Mouse (Mus musculus) stomach, embryonic 14.5 days (tissue): Measurements from ENCODE around the gene Ccdc155. TPM values are rescaled to one million over a fixed set of nuclear protein-coding genes. Genes with fewer than 3 reads are reported as not detected.
A peak's percentile ranks its signal among the peaks of the same experiment; 100 is the strongest.

Experiments
- ATAC-seq: fragments of 200-750 bp; cut with Nextera tagmentation; 2 replicates; pipeline ENCODE4 v1.8.0; 2017; ENCODE audit warnings: low read depth, moderate TSS enrichment; ENCODE audit not compliant: insufficient number of reproducible peaks, insufficient read depth, low FRiP score
- H3K27ac ChIP-seq: fragments of 300-500 bp; sonication (generic); 2 replicates; pipeline ENCODE4 v1.5.1; 2014; ENCODE audit warnings: mild to moderate bottlenecking, low read length, moderate library complexity, mixed read lengths
- H3K27me3 ChIP-seq: fragments of 300-500 bp; sonication (generic); 2 replicates; pipeline ENCODE4 v1.6.1; 2014; ENCODE audit warnings: low read length, control low read depth, mixed read lengths; ENCODE audit not compliant: control insufficient read depth, insufficient read depth
- H3K36me3 ChIP-seq: fragments of 300-500 bp; sonication (generic); 2 replicates; pipeline ENCODE4 v1.6.1; 2014; ENCODE audit warnings: mild to moderate bottlenecking, control low read depth, low read length, moderate library complexity, mixed read lengths; ENCODE audit not compliant: control insufficient read depth, insufficient read depth
- H3K4me1 ChIP-seq: fragments of 300-500 bp; sonication (generic); 2 replicates; pipeline ENCODE4 v1.6.1; 2014; ENCODE audit warnings: low read length, control low read depth, mixed read lengths; ENCODE audit not compliant: control insufficient read depth, insufficient read depth
- H3K4me2 ChIP-seq: fragments of 300-500 bp; sonication (generic); replicated peaks from 2 replicates; pipeline ENCODE4 v1.6.1; 2014; ENCODE audit warnings: low read depth, low read length, control low read depth
- H3K4me3 ChIP-seq: fragments of 300-500 bp; sonication (generic); 2 replicates; pipeline ENCODE4 v1.5.1; 2014; ENCODE audit warnings: low read depth, low read length, control low read depth
- H3K9ac ChIP-seq: fragments of 300-500 bp; sonication (generic); replicated peaks from 2 replicates; pipeline ENCODE4 v1.6.1; 2014; ENCODE audit warnings: low read depth, mild to moderate bottlenecking, control low read depth, low read length, moderate library complexity, mixed read lengths
- H3K9me3 ChIP-seq: fragments of 300-500 bp; sonication (generic); 2 replicates; pipeline ENCODE4 v1.6.1; 2016; ENCODE audit warnings: low read depth, low read length, control low read depth; ENCODE audit not compliant: control insufficient read depth
- WGBS: fragments of 180-500 bp; shearing (Covaris S2); extraction: QIAGEN DNeasy Blood & Tissue Kit; methylation state at CpG from one replicate; pipeline ENCODE4 v1.1.7; 2014; 5-methylcytosine and 5-hydroxymethylcytosine counted together
- polyA plus RNA-seq: library from polyadenylated mRNA; unstranded; fragments of >200 nt; fragmentation: Nextera tagmentation; extraction: Ambion mirVana; gene quantifications from 2 replicates; pipeline ENCODE4 v1.2.1, GENCODE M21; 2014

The Ccdc155 gene
- polyA plus RNA-seq, 1 experiment from 2014 or later = 0.22 TPM

- H3K27ac ChIP-seq = no peak overlapping the region
- no peak overlapping the region for H3K4me2 ChIP-seq
- ATAC-seq = no peak
- WGBS = 58% methylated on average over 7 of the region's 7 CpGs
- H3K4me3 ChIP-seq = no peak overlapping the region
- H3K9me3 ChIP-seq = peaks cover 13% of the 10 kb centered on the region
- no peak overlapping the region for H3K9ac ChIP-seq
- H3K36me3 ChIP-seq = no peaks in the 10 kb centered on the region
- H3K4me1 ChIP-seq = peaks cover 4% of the 10 kb centered on the region; the same call in 1 of the 2 replicates
- H3K27me3 ChIP-seq = peaks cover 53% of the 10 kb centered on the region
Measured at GRCm38 (mm10) chr7:45172974-45173373, 31.7 kb downstream of the Ccdc155 start.

GRCm38 (mm10) chr7:45169495-45169894 lies 35.2 kb downstream of the Ccdc155 start:
- no peak overlapping the region for H3K4me2 ChIP-seq
- no peaks in the 10 kb centered on the region for H3K36me3 ChIP-seq
- H3K4me3 ChIP-seq = no peak overlapping the region
- ATAC-seq = no peak
- no peaks in the 10 kb centered on the region for H3K4me1 ChIP-seq
- no peak overlapping the region for H3K27ac ChIP-seq
- no peak overlapping the region for H3K9ac ChIP-seq
- peaks cover 56% of the 10 kb centered on the region for H3K27me3 ChIP-seq
- H3K9me3 ChIP-seq = peaks cover 13% of the 10 kb centered on the region
- WGBS = 91% methylated on average over 3 of the region's 3 CpGs

DNA sequence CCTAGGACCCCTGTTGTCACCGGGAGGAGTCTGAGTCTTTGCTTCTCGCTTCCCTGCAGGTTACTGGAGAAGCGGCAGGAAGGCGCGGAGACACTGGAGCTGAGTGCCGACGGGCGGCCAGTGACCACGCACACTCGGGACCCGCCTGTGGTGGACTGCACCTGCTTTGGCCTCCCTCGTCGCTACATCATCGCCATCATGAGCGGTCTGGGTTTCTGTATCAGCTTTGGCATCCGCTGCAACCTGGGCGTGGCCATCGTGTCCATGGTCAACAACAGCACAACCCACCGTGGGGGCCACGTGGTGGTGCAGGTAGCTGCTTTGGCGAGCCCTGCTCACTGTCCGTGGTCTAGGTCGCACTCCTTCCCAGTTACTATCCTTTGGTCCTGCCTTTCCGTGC lies 36.0 kb downstream of the Ccdc155 start:
- Histone ChIP-seq H3K9ac (no peak overlapping the region), H3K27ac (no peak overlapping the region), H3K9me3 (peaks cover 13% of the 10 kb centered on the region), H3K4me3 (no peak overlapping the region), H3K4me2 (no peak overlapping the region), H3K36me3 (no peaks in the 10 kb centered on the region), H3K27me3 (peaks cover 60% of the 10 kb centered on the region), H3K4me1 (peaks cover 4% of the 10 kb centered on the region; the same call in 1 of the 2 replicates)
- no peak for ATAC-seq
- WGBS = 6% methylated on average over 24 of the region's 24 CpGs

DNA sequence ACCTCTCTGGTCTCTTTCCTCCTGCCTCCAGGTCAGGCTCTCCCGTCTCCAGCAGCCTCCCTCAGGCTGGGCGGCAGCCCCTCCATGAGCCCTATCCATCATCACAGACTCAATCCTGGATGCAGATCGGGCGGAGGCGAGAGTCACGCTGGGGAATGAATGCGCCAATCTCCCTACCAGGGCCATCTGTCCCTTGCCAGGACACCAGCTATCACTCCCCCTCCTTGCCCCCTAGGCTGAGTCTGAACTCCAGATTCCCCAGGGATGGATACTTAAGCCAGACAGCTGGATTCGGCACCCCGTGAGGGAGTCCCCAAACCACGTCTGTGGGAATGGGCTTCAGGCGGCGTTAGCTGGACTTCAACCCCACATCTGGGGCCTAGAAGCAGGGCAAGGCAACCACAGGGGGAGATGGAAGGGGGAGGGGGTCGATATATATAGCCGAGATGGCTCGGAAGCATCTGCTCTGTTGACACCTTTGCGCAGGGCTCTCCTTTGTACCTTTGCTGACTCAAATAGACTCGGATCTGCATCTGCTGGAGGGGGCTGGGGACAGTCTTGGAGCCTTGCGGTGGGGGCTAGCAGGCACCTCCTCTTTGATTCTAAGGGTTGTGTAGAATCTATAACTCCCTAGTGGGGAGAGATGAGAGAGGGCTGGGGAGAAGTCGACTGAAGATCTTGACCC lies 36.8 kb downstream of the Ccdc155 start:
- H3K27me3 ChIP-seq = peaks cover 62% of the 10 kb centered on the region
- H3K9ac ChIP-seq = no peak overlapping the region
- no peak overlapping the region for H3K4me3 ChIP-seq
- no peak for ATAC-seq
- H3K4me2 ChIP-seq = no peak overlapping the region
- no peak overlapping the region for H3K27ac ChIP-seq
- peaks cover 4% of the 10 kb centered on the region; the same call in 1 of the 2 replicates for H3K4me1 ChIP-seq
- H3K36me3 ChIP-seq = no peaks in the 10 kb centered on the region
- WGBS = 3% methylated on average over 19 of the region's 19 CpGs
- peaks cover 13% of the 10 kb centered on the region for H3K9me3 ChIP-seq

DNA sequence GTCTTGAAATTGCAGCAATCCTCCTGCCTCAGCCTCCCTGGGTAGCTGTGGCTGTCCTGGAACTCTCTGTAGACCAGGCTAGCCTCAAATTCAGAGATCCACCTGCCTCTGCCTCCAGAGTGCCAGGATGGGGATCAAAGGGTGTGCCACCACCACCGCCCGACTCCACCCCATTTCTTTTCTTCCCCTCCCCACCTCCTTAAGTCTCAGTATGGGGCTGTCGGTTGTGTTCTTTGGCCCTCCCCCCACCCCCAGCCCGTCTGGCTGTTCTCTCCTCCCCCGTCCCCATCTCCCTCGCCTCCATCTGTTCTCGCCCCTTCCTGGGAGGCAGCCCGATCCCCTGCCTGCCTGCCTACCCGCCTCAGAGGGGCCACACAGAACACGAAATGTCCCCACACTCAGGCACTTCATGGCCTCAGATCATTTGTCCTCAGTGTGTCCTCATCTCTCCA lies 37.7 kb downstream of the Ccdc155 start:
- ATAC-seq = no peak
- H3K9ac ChIP-seq = no peak overlapping the region
- H3K9me3 ChIP-seq = peaks cover 13% of the 10 kb centered on the region
- H3K4me3 ChIP-seq = no peak overlapping the region
- H3K4me2 ChIP-seq = no peak overlapping the region
- H3K27me3 ChIP-seq = peaks cover 64% of the 10 kb centered on the region
- H3K27ac ChIP-seq = no peak overlapping the region
- WGBS = 19% methylated on average over 10 of the region's 10 CpGs
- peaks cover 4% of the 10 kb centered on the region; the same call in 1 of the 2 replicates for H3K4me1 ChIP-seq
- H3K36me3 ChIP-seq = no peaks in the 10 kb centered on the region

DNA sequence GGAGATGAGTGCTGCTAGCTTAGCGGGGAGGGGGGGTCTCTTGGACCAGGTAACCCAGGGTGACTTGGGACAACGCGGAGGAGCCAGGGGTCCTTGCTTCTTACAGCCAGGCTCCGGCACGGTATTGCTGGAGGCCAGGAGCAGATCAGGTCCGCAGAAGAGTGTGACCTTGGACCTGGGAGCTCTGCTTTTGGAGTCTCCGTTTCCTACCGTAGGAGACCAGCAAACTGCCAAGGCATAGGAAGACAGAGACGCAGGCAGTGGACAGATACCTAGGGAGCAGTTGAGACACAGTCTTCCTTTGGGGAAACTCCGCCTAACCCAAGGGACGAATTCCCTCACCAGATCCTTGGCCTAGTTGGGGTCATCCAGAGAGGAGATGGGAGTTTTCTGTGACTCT lies 39.0 kb downstream of the Ccdc155 start:
- 54% methylated on average over 11 of the region's 11 CpGs for WGBS
- H3K9me3 ChIP-seq = peaks cover 13% of the 10 kb centered on the region
- peaks cover 4% of the 10 kb centered on the region; the same call in 1 of the 2 replicates for H3K4me1 ChIP-seq
- H3K9ac ChIP-seq = no peak overlapping the region
- H3K27ac ChIP-seq = no peak overlapping the region
- H3K4me3 ChIP-seq = no peak overlapping the region
- H3K4me2 ChIP-seq = no peak overlapping the region
- H3K27me3 ChIP-seq = peaks cover 63% of the 10 kb centered on the region
- no peak for ATAC-seq
- H3K36me3 ChIP-seq = no peaks in the 10 kb centered on the region

- Histone ChIP-seq H3K36me3 (peaks cover 6% of the 10 kb centered on the region), H3K27me3 (peaks cover 63% of the 10 kb centered on the region), H3K4me1 (peaks cover 4% of the 10 kb centered on the region; the same call in 1 of the 2 replicates), H3K9me3 (peaks cover 7% of the 10 kb centered on the region), H3K9ac (no peak overlapping the region), H3K4me2 (no peak overlapping the region), H3K4me3 (no peak overlapping the region), H3K27ac (no peak overlapping the region)
- ATAC-seq = no peak
- 73% methylated on average over 5 of the region's 5 CpGs for WGBS
Measured at GRCm38 (mm10) chr7:45164833-45165232, 39.9 kb downstream of the Ccdc155 start.

DNA sequence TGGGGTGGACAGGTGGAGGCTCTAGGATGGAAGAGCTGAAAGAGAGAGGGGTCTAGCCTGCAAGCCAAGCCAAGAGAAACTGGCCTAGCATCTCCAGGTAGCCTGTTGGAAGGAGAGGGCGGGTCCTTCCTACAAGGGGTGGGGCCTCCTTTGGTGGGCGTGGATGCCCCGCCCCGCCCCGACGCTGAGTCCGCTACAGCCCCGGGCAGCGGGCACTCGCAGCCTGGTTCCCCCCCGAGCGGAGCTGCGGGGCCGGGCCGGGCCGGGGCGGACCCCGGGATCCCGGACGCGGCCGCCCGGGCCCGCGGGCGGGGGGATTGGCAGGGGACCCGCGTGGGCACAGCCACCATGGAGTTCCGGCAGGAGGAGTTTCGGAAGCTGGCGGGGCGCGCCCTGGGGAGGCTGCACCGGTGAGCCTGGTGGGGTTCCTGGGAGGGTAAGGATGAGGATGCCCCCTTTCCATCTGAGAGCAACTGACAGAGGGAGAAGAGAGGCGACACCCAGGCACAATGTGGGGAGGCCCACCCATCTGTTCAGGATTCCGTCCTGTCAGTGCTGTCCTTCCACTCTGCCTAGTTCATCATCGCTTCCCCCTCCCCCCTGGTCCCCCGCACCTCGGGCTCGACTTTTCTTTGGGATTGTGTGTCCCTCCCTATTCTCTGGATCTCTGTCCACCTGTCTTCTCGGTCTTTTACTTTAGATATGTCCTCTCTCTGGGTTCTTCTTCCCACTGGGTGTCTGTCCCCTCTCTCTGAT lies 40.8 kb downstream of the Ccdc155 start, which contains the start of gene Slc17a7:
Gene Slc17a7, plus strand, starts transcription at position 215 of the 756 bp plus-strand sequence.
- H3K9ac ChIP-seq = 0 out of 2 replicates have a peak within 1 kb of the TSS, but pooled peaks have one; percentile 22
- WGBS = 1% methylated on average over 32 of the region's 41 CpGs
- no peak for ATAC-seq

More for the DNA sequence above, 40.8 kb downstream of the Ccdc155 start, which contains the start of gene Slc17a7:
- Histone ChIP-seq H3K4me1 (peaks cover 4% of the 10 kb centered on the region; the same call in 1 of the 2 replicates), H3K27ac (no peak within 1 kb of the TSS), H3K36me3 (peaks cover 10% of the 10 kb centered on the region), H3K27me3 (peaks cover 54% of the 10 kb centered on the region), H3K4me2 (peak within 1 kb of the TSS; percentile 70), H3K9me3 (no peaks in the 10 kb centered on the region), H3K4me3 (peak within 1 kb of the TSS; percentile 35)
